Mouse (Mus musculus) MEL (cell line): ENCODE results near the gene Upf1. TPM values are rescaled to one million over a fixed set of nuclear protein-coding genes. Genes with fewer than 3 reads are reported as not detected.

ENCODE experiments used
- DNase-seq: peaks from one replicate; pipeline ENCODE4 v3.0.0; 2011; ENCODE audit warnings: low read depth, low spot score
- H3K27ac ChIP-seq: 2 replicates; pipeline ENCODE4 v1.5.1; 2012; ENCODE audit warnings: low read depth, mild to moderate bottlenecking, control low read depth, low read length, moderate library complexity; ENCODE audit not compliant: control insufficient read depth
- H3K27me3 ChIP-seq, 2 experiments: fragments of 150-350 bp in 1 of 2; sonication (generic) in 1 of 2; 2 replicates each; pipeline ENCODE4 v1.6.1; 2012; ENCODE audit warnings: low read length in 2 of 2, mild to moderate bottlenecking in 2 of 2, improper control_type of control experiment in 1 of 2, moderate library complexity in 1 of 2; ENCODE audit not compliant: insufficient read depth in 2 of 2, control insufficient read depth in 1 of 2
- H3K36me3 ChIP-seq, 2 experiments: 2 replicates each; pipeline ENCODE4 v1.6.1; 2012 to 2014; ENCODE audit warnings: low read length in 2 of 2, improper control_type of control experiment in 1 of 2, inconsistent platforms in 1 of 2, mild to moderate bottlenecking in 1 of 2; ENCODE audit not compliant: insufficient read depth in 2 of 2, control insufficient read depth in 1 of 2
- H3K4me1 ChIP-seq, 2 experiments: fragments of 150-350 bp in 1 of 2; sonication (generic) in 1 of 2; 2 replicates each; pipeline ENCODE4 v1.6.1; 2012; ENCODE audit warnings: low read length in 2 of 2, improper control_type of control experiment in 1 of 2, mild to moderate bottlenecking in 1 of 2; ENCODE audit not compliant: insufficient read depth in 2 of 2, control insufficient read depth in 1 of 2
- H3K4me3 ChIP-seq, 2 experiments: fragments of 150-350 bp in 1 of 2; sonication (generic) in 1 of 2; 2 replicates each; pipeline ENCODE4 v1.5.1; 2012; ENCODE audit warnings: low read depth in 2 of 2, low read length in 2 of 2, mild to moderate bottlenecking in 2 of 2, moderate library complexity in 2 of 2, control low read depth in 1 of 2, improper control_type of control experiment in 1 of 2; ENCODE audit not compliant: control insufficient read depth in 1 of 2, insufficient read depth in 1 of 2
- H3K79me2 ChIP-seq: 2 replicates; pipeline ENCODE4 v1.6.1; 2012; ENCODE audit warnings: mild to moderate bottlenecking, low read length, moderate library complexity; ENCODE audit not compliant: control insufficient read depth, poor library complexity, insufficient read depth
- H3K9ac ChIP-seq: 2 replicates; pipeline ENCODE4 v1.6.1; 2012; ENCODE audit warnings: low read depth, mild to moderate bottlenecking, control low read depth, low read length, moderate library complexity; ENCODE audit not compliant: control insufficient read depth, poor library complexity, severe bottlenecking
- H3K9me3 ChIP-seq: fragments of 150-350 bp; sonication (generic); replicated peaks from 2 replicates; pipeline ENCODE4 v1.6.1; 2012; ENCODE audit warnings: mild to moderate bottlenecking, low read length, improper control_type of control experiment, moderate library complexity; ENCODE audit not compliant: insufficient read depth
- CHD1 ChIP-seq: IDR thresholded peaks from 2 replicates; pipeline ENCODE4 v1.6.1; 2012; ENCODE audit warnings: low read depth, mild to moderate bottlenecking, inconsistent platforms, low read length, improper control_type of control experiment
- ELF1 ChIP-seq: IDR thresholded peaks from 2 replicates; pipeline ENCODE4 v1.6.1; 2014; ENCODE audit warnings: low read depth, mild to moderate bottlenecking, inconsistent platforms, low read length, improper control_type of control experiment, moderate library complexity
- GABPA ChIP-seq: IDR thresholded peaks from 2 replicates; pipeline ENCODE4 v1.6.1; 2012; ENCODE audit warnings: low read depth, mild to moderate bottlenecking, inconsistent platforms, low read length, improper control_type of control experiment, moderate library complexity
- HCFC1 ChIP-seq: IDR thresholded peaks from 2 replicates; pipeline ENCODE4 v1.6.1; 2012; ENCODE audit warnings: low read depth, mild to moderate bottlenecking, inconsistent platforms, low read length, improper control_type of control experiment, moderate library complexity
- JUND ChIP-seq: IDR thresholded peaks from 2 replicates; pipeline ENCODE4 v1.6.1; 2011; ENCODE audit warnings: low read depth, mild to moderate bottlenecking, improper control_type of control experiment, low read length
- MAZ ChIP-seq: IDR thresholded peaks from 2 replicates; pipeline ENCODE4 v1.6.1; 2012; ENCODE audit warnings: low read depth, mild to moderate bottlenecking, inconsistent platforms, low read length, improper control_type of control experiment
- MXI1 ChIP-seq: IDR thresholded peaks from 2 replicates; pipeline ENCODE4 v1.6.1; 2011; ENCODE audit warnings: mild to moderate bottlenecking, low read depth, low read length, improper control_type of control experiment
- POLR2A ChIP-seq, 2 experiments: IDR thresholded peaks; 2 replicates each; pipeline ENCODE4 v1.6.1; 2011 to 2012; ENCODE audit warnings: low read length in 2 of 2, mild to moderate bottlenecking in 2 of 2, control low read depth in 1 of 2, improper control_type of control experiment in 1 of 2, low read depth in 1 of 2, moderate library complexity in 1 of 2; ENCODE audit not compliant: control insufficient read depth in 1 of 2, insufficient read depth in 1 of 2, poor library complexity in 1 of 2
- SIN3A ChIP-seq: IDR thresholded peaks from 2 replicates; pipeline ENCODE4 v1.6.1; 2012; ENCODE audit warnings: low read length, improper control_type of control experiment, inconsistent platforms
- UBTF ChIP-seq: IDR thresholded peaks from 2 replicates; pipeline ENCODE4 v1.6.1; 2012; ENCODE audit warnings: low read depth, mild to moderate bottlenecking, inconsistent platforms, low read length, improper control_type of control experiment, moderate library complexity, borderline replicate concordance; ENCODE audit not compliant: insufficient read depth
- USF1 ChIP-seq: IDR thresholded peaks from 2 replicates; pipeline ENCODE4 v1.6.1; 2014; ENCODE audit warnings: low read depth, mild to moderate bottlenecking, inconsistent platforms, low read length, improper control_type of control experiment, moderate library complexity
- USF2 ChIP-seq, 2 experiments: IDR thresholded peaks; 2 replicates each; pipeline ENCODE4 v1.6.1; 2011 to 2012; ENCODE audit warnings: improper control_type of control experiment in 2 of 2, low read length in 2 of 2, borderline replicate concordance in 1 of 2, inconsistent platforms in 1 of 2, low read depth in 1 of 2, mild to moderate bottlenecking in 1 of 2; ENCODE audit not compliant: insufficient read depth in 1 of 2
- ZMIZ1 ChIP-seq: IDR thresholded peaks from 2 replicates; pipeline ENCODE4 v1.6.1; 2012; ENCODE audit warnings: low read depth, mild to moderate bottlenecking, inconsistent platforms, low read length, improper control_type of control experiment, moderate library complexity
- ZNF384 ChIP-seq: IDR thresholded peaks from 2 replicates; pipeline ENCODE4 v1.6.1; 2012; ENCODE audit warnings: low read depth, mild to moderate bottlenecking, inconsistent platforms, low read length, improper control_type of control experiment
- polyA plus RNA-seq, 2 experiments: library from polyadenylated mRNA; stranded (reverse) in 1 of 2; unstranded in 1 of 2; fragments of >175 nt in 1 of 2; fragments of >200 nt in 1 of 2; gene quantifications; 2 replicates each; pipeline versions ENCODE4 v1.2.1 to v1.2.4; 2012; ENCODE audit warnings: low replicate concordance in 2 of 2, low read depth in 1 of 2; ENCODE audit not compliant: insufficient read length in 2 of 2, insufficient read depth in 1 of 2, missing spikeins in 1 of 2
- total RNA-seq: library from RNA; depleted of rRNA; stranded (reverse); fragments of 300-350 nt; gene quantifications from 2 replicates; pipeline ENCODE4 v1.2.3, GENCODE M21; 2012

Upf1 gene
- total and polyA plus RNA-seq, 3 experiments = 55.4 to 289 (median 89.5) TPM

DNA sequence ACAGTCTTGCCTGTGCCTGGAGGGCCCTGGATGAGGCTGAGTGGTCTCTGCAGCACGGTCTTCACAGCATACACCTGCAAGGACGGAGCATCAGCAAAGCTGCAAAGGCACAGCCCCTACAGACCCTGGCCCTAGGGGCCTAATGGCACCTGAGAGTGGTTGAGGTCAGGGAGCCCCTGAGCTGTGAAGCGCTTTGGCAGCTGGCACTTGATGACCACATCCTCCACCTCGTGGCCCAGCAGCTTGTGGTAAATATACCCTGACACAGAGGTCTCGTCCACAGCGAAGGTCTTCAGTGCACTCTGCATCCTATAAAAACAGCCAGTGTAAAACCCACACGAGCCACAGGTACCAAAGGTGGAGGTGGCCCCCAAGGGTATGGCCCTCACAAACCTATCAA is 14.1 kb downstream of the Upf1 start:
- Histone ChIP-seq H3K27ac (no peak overlapping the region), H3K4me1 (no peaks in the 10 kb centered on the region), H3K9ac (no peak overlapping the region), H3K79me2 (peaks cover 6% of the 10 kb centered on the region), H3K27me3 (no peaks in the 10 kb centered on the region), H3K9me3 (no peaks in the 10 kb centered on the region), H3K4me3 (no peak overlapping the region), H3K36me3 (peaks cover 0 to 32% of the 10 kb centered on the region in 2 experiments; a peak in 2 of 4 replicates)
- TF ChIP-seq USF1 = no peak
- no peak for TF ChIP-seq JUND
- TF ChIP-seq ZMIZ1 = no peak
- TF ChIP-seq CHD1 = no peak
- no peak for DNase-seq

GRCm38 (mm10) chr8:70332878-70333202 is 20.2 kb downstream of the Upf1 start:
- no peaks in the 10 kb centered on the region for H3K27me3 ChIP-seq
- H3K27ac ChIP-seq = no peak overlapping the region
- H3K9me3 ChIP-seq = no peaks in the 10 kb centered on the region
- no peaks in the 10 kb centered on the region for H3K79me2 ChIP-seq
- H3K4me1 ChIP-seq = peaks cover 13% of the 10 kb centered on the region in 2 experiments
- H3K4me3 ChIP-seq = no peak overlapping the region
- TF ChIP-seq USF2 (IDR thresholded peaks at IDR 0.05; ENCODE audit: borderline replicate concordance in 1 of 2, insufficient read depth in 1 of 2, low read depth in 1 of 2, low read length in 2 of 2) (no peak), GABPA (no peak), POLR2A (IDR thresholded peaks at IDR 0.05; ENCODE audit: control insufficient read depth in 1 of 2, insufficient read depth in 1 of 2, low read depth in 1 of 2, low read length in 2 of 2, poor library complexity in 1 of 2) (no peak), CHD1 (no peak), MAZ (no peak), UBTF (no peak), MXI1 (no peak), ZNF384 (no peak), SIN3A (no peak), HCFC1 (no peak), ELF1 (no peak)
- H3K36me3 ChIP-seq = peaks cover 10 to 17% of the 10 kb centered on the region in 2 experiments
- DNase-seq = no peak
- no peak overlapping the region for H3K9ac ChIP-seq
